Mouse (Mus musculus) Muller cell, postnatal 12 days (primary cell): ENCODE data around the gene Agbl1.
A peak's percentile ranks its signal among the peaks of the same experiment; 100 is the strongest.
"Not testable (repeated sequence)": the region's sequence is repeated elsewhere in the genome, so short reads cannot be mapped to it uniquely, and the experiment has no call there.

Source experiments
- DNase-seq: peaks from one replicate; pipeline ENCODE4 v3.0.0-alpha.2; 2015; ENCODE audit errors: inconsistent ontology term

The Agbl1 gene

DNA sequence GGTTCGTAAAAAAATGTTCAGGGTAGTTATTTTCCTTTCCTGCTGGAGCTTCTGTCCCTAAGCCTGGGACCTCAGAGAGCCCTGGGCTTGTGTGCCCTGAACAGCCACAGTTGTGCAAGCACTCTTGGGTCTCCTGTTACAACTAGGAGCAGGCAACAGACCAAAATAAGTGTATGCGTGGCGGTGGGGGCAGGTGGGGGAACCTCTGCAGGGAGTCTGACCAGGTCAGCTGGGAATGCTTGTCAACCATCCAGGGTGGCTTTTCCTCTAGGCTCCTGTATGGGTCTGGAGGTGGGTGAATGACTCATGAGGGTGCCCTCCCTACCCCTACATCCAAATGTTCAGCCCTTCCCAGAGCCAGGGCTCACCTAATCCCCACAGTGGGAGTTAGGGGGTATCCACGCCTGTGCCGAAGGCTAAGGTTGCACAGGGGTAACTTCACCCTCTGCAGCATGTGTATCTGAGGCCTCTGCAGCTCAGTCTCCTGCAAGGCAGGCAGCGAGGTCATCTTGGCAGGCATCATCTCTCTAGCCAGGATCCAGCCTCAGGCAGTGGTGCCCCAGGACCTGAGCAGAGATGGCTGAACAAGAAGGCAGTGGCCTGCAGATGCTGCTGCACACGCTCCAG is at the start of gene Agbl1:
Agbl1 (plus strand) TSS at position 577 of the 627 bp plus-strand sequence.
- no peak for DNase-seq

- DNase-seq: no peak
Measured at GRCm38 (mm10) chr7:76185005-76185658, 44.6 kb upstream of the Agbl1 start.

DNA sequence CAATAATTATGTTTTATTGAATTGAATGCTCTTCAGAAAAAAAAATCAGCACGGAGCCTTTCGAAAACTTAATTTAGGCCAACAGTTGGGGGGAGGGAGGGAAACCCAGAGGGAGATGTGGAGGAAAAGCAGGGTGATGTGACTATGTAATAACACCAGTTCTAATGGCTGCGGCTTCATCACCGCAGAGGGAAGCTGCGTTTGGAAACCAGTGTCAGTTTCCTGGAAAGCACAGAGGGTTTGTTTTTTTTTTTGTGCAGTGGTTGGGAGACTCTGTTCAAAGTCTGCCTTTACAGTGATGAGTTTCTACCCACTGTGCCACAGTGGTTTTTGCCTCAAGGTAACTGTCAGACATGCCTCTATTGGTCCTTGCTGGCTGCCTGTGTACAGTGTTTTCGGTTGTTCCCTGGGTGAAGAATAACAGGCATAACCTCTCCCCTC is 44.0 kb upstream of the Agbl1 start:
- DNase-seq: no peak

- no peak for DNase-seq
Measured at GRCm38 (mm10) chr7:76218546-76218945, 11.1 kb upstream of the Agbl1 start.

GRCm38 (mm10) chr7:76219797-76220469 is 9.8 kb upstream of the Agbl1 start:
- no peak for DNase-seq

GRCm38 (mm10) chr7:76222691-76223090 is 7.0 kb upstream of the Agbl1 start:
- no peak for DNase-seq

DNA sequence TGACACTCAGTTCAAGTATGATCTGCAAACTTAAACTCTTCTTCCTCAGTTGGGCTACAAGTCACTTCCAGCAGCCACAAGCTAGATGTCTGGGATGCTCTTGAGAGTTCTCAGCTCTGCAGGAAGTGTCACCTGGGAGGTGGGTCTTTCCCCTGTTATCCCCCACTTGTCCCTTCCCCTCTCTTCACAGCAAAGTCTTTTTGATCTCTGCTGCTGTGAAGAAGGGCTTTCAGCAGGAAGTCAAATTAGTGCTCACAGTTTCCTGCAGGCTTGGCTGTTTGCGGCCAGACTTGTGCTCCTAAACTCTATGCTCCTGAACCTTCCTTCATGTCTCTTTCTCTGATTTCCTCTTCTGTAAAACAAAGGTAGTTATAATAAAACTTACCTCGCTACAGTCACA is 806 bp upstream of the Agbl1 start:
- DNase-seq: no peak

DNA sequence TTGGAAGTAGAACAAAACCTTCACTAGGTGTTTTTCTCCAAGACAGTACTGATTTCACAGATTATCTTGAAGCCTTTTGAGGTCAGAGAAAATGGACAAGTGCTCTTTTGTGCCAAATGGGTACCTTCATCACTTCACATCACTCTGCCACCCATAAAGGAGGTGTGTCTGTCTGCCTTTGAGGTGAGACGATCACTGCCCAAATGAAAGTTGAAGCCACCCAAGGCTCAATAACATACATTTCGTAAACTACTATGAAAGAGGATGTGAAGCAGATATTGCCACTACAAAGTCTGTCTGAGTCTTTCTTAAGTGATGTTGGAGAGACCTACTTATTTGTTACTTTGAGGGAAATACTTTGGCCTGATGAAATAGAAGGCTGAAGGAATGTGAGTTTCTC is 4.6 kb downstream of the Agbl1 start:
- no peak for DNase-seq

DNA sequence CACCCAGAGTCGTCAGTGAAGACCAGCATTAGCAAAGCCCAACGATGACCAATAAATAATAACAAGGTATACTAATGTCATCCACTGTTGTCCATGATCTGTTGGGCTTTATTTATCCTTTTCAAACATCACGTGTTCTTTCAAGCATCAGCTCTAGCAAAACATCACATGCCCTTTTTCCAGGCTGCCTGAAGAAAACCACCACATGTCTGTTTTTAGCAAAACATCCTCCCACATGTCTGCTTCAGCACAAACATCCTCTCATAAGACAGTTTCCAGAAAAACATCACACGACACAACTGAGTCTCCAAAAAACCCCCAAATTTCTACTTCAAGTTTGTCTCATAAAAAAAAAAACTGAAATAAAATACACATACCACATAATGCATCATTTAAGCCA is 7.8 kb downstream of the Agbl1 start:
- no peak for DNase-seq

DNA sequence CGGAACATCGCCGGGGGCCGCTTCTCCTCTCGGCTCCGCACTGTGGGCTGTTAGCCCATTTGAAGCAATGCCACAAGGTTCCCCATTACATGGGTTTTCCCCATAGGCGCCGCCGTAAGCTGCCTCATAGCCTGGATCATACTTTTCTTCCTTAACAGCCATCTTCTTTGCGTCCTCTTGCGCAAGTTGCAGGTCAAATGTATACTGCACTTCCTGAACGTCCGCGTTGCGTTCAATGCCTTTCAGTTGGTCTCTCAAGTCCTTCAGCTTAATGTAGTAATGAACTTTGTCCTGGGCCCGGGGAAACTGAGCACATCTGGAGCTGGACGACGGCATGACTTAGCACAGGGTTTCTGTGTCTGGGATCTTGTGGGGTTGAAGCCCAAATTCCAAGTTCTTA is 15.2 kb downstream of the Agbl1 start:
- not testable (repeated sequence) for DNase-seq

DNA sequence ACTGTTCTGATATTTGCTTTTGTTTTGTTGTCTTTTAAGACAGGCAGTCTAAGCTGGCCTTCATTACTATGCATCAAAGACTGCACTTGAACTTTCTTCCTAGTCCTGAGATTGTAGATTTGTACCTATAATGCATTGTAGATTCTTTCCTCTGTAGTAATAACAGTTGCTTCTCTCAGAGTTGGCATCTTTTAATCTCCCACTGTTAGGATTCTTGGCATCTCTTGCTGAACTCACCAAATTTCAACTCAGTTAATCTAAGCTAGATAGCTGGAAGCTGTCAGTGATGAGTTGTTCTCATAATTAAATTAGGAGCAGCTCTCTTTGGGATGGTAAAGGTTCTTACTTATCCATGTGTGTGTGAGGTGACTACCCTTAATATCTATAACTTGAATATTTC is 45.4 kb downstream of the Agbl1 start:
- DNase-seq: no peak

DNA sequence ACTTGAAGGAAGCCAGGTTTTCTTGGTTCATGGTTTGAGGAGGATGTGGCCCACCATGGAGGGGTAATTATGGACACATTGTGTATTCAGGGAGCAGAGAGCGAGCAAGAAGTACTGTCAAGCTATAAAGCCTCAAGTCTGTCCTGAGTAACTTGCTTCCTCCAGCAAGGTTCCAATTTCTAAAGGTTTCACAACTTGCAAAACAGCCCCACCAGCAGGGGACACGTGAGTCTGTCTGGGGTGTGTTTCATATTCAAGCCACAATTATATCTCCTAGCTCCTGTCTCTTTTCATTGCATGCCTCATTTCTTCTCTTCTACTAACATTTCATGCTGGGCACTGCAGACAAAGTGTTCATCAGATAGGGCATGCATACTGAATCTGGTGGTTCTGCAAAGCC is 53.1 kb downstream of the Agbl1 start:
- DNase-seq: no peak

DNA sequence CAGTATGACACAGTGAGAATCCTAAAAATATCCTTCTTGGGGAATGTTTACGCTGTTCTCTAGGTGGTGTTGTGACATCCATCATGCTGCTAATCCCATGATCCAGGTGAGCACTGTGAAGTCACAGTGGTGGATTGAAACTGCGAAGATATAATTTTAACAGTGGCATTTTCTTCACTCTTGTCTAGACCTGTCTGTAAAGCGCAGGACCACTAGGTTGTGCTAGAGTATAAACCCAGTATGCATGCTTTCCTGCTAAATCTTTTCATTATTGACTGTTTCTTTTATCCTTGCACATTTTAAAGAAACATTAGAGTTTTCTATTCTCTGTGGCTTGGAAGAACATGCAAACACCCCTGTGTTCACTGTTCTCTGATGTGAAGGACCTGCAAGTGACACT is 57.8 kb downstream of the Agbl1 start:
- peak; percentile 9 for DNase-seq

GRCm38 (mm10) chr7:76321866-76322553 is 92.3 kb downstream of the Agbl1 start:
- no peak for DNase-seq

GRCm38 (mm10) chr7:76326091-76326490 is 96.4 kb downstream of the Agbl1 start:
- no peak for DNase-seq

GRCm38 (mm10) chr7:76339308-76339707 is 109.6 kb downstream of the Agbl1 start:
- DNase-seq: no peak

DNA sequence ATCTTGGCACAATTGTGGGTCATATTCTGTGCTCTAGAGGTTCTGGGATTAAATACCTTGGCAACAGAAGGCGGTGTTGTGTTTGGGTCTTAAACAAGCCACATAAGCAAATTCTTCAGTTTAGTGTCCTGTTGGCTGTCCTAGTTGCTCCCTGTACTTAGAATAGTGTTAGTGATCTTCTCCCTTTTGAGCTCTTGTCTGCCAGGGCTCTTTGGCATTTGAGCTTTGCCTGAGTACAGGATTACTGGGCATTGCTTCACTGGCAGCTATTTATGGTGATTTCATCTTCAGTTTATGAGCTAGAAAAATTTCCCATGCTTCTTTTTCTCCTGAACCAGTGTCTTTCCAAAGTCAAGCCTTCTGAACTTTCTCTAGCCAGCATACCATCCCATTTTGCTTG is 111.9 kb downstream of the Agbl1 start:
- DNase-seq: no peak

DNA sequence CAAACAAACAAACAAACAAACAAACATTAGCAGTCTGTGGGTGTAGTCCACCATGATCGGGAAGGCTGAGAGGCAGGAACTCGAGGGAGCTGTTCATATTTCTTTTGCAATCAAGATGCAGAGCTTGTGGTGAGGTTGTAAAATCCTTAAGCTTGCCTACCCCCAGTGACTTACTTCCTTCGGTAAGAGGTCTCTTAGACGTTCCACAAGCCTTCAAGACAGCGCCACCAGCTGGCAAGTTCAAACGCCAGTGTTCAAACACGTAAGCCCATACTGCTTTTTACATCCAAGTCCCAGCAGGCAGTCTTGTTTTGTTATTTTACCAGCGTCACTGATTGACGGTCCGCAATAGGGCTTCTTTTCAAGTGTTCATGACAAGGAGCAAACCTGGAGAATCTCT is 123.8 kb downstream of the Agbl1 start:
- DNase-seq: no peak

GRCm38 (mm10) chr7:76354510-76354909 is 124.8 kb downstream of the Agbl1 start:
- DNase-seq: peak; percentile 24

DNA sequence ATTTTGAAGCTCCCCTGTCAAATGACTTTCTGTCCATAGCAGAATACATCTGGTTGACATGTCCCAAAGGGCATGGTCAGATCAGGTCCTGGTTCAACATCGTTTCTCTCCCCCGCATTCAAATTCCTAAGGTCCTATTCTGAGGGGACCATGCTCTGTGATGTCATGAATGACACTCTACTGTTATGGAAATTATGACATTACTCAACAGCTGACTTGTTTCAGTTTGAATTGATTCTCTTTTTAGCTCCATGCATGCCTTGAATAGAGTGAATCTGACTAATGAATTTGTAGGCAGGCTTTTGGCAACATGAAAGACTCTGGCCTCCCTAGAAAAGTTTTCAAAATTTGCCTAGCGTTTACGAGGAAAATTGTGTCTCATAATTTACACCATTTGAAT is 141.6 kb downstream of the Agbl1 start:
- peak; percentile 40 for DNase-seq

GRCm38 (mm10) chr7:76379493-76379892 is 149.8 kb downstream of the Agbl1 start:
- DNase-seq: no peak

GRCm38 (mm10) chr7:76381986-76382385 is 152.3 kb downstream of the Agbl1 start:
- DNase-seq: no peak

GRCm38 (mm10) chr7:76389240-76389639 is 159.6 kb downstream of the Agbl1 start:
- no peak for DNase-seq
